Mouse (Mus musculus): ENCODE data around the gene Polr2a.

GRCm38 (mm10) chr11:69692196-69692811 lies 66.1 kb downstream of the Polr2a start:
- TF ChIP-seq EP300 (IDR thresholded peaks at IDR 0.05; ENCODE audit: low read depth) (0 out of 2 replicates have a peak, but pooled peaks have one; percentile 13), CTCF (IDR thresholded peaks at IDR 0.05; ENCODE audit: low read depth) (no peak)
